Mouse (Mus musculus): ENCODE measurements around the gene Neurl1a.

- TF ChIP-seq CTCF (IDR thresholded peaks at IDR 0.05; ENCODE audit: insufficient read depth, low read length) (no peak), POLR2A (IDR thresholded peaks at IDR 0.05; ENCODE audit: borderline replicate concordance, extremely low read depth, low read depth, low read length) (no peak)
Observed at GRCm38 (mm10) chr19:47224743-47225142, 46.1 kb downstream of the Neurl1a start.
